Mouse (Mus musculus): Measurements from ENCODE around the gene Rec8.

Rec8 gene

GRCm38 (mm10) chr14:55641291-55641690 lies 23.5 kb downstream of the Rec8 start:
- DNase-seq (ENCODE audit: low spot score), result no peak

- no peak for DNase-seq (ENCODE audit: low spot score)
These were observed 24.8 kb downstream of the Rec8 start for GRCm38 (mm10) chr14:55642679-55643059.

- DNase-seq (ENCODE audit: low spot score), result peak; percentile 79
These were observed 25.4 kb downstream of the Rec8 start, which contains the start of gene Tm9sf1 for GRCm38 (mm10) chr14:55643060-55643907. Gene Tm9sf1 (minus strand): TSS chr14:55643806.

GRCm38 (mm10) chr14:55644261-55644888 lies 26.5 kb downstream of the Rec8 start:
- DNase-seq (ENCODE audit: low spot score), result no peak

GRCm38 (mm10) chr14:55649884-55650283 lies 32.0 kb downstream of the Rec8 start, which contains the start of gene Tssk4:
Gene Tssk4 (plus strand): TSS chr14:55650184.
- DNase-seq (ENCODE audit: low spot score), result no peak

GRCm38 (mm10) chr14:55651528-55651927 lies 33.7 kb downstream of the Rec8 start:
- no peak for DNase-seq (ENCODE audit: low spot score)

- no peak for DNase-seq (ENCODE audit: low spot score)
These were observed 39.1 kb downstream of the Rec8 start for GRCm38 (mm10) chr14:55656935-55657334.

- DNase-seq (ENCODE audit: low spot score), result no peak
These were observed 40.2 kb downstream of the Rec8 start for GRCm38 (mm10) chr14:55658011-55658410.

- DNase-seq (ENCODE audit: low spot score), result peak; percentile 44
These were observed 42.2 kb downstream of the Rec8 start, which contains the start of gene Mdp1 for GRCm38 (mm10) chr14:55659960-55660573. Gene Mdp1 (minus strand): TSS chr14:55660508.

GRCm38 (mm10) chr14:55660636-55661035 lies 42.8 kb downstream of the Rec8 start:
- no peak for DNase-seq (ENCODE audit: low spot score)

- peak; percentile 24 for DNase-seq (ENCODE audit: low spot score)
These were observed 53.6 kb downstream of the Rec8 start for GRCm38 (mm10) chr14:55671486-55671832.

GRCm38 (mm10) chr14:55671833-55672740 lies 54.2 kb downstream of the Rec8 start, which contains the start of the genes Gmpr2 and Nedd8:
Gene Gmpr2 (plus strand): TSS chr14:55671941.
Gene Nedd8 (minus strand): TSS chr14:55672124.
- peak; percentile 94 for DNase-seq (ENCODE audit: low spot score)

GRCm38 (mm10) chr14:55672741-55673060 lies 54.9 kb downstream of the Rec8 start:
- DNase-seq (ENCODE audit: low spot score), result no peak
